Mouse (Mus musculus) heart, postnatal 0 days (tissue): ENCODE measurements at regions not wholly inside any gene's neighbourhood (a gene's known extent, or its start where the extent isn't known, plus 50 kb on each side); places are given as distances from the start of the nearest gene placed in this dataset.

Experiments used
- CTCF ChIP-seq: IDR thresholded peaks from 2 replicates; pipeline ENCODE4 v1.5.1; 2016; ENCODE audit warnings: antibody characterized with exemption, control low read depth, low read depth
- EP300 ChIP-seq: IDR thresholded peaks from 2 replicates; pipeline ENCODE4 v1.6.1; 2016; ENCODE audit warnings: antibody characterized with exemption, low read depth

DNA sequence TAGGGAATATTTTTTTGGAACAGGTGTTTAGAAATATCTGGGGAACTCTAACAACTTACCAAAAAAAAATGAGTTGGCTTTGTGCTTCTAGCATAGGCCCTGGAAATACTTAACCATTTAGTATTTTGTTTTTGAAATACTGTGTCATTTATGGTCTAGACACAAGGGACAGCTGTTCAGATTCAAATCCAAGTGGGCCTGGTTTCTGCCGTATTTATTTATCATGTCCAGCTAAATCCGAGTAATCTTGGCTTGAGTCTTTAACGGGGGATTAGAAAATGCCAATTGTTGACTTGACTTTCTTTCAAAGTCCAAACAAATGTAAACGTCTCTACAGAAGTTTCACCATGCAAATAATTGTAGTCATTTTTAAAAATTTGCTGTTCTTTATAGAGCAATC, 159.6 kb downstream of the Ndfip2 start:
- TF ChIP-seq EP300, result no peak
- no peak for TF ChIP-seq CTCF
